Mouse (Mus musculus): Measurements from ENCODE around the gene Tmem233.

DNA sequence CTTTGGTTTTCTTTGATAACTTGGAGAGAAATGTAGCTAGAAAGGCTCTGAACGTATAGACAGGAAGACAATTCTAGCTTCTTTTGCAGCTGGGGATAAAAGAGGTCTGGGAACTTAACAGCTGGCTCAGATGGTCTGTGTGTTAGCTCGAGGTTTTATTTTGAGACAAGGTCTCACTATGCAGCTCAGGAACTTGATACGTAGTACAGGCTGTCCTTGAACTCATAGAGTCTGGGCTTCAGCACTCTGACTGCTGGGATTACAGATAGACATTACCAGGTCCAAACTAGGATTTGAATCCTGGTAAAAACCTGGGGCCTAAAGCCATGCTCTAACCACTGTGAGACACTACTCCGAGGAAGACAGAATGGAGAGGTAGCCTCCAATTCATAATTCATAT is 36.8 kb downstream of the Tmem233 start:
- TF ChIP-seq CTCF (conservative IDR thresholded peaks at IDR 0.05; ENCODE audit: low read length) (no peak), NANOG (IDR thresholded peaks at IDR 0.05; ENCODE audit: borderline replicate concordance, low read length) (no peak), POU5F1 (IDR thresholded peaks at IDR 0.05; ENCODE audit: borderline replicate concordance, low read length) (no peak)
